Mouse (Mus musculus) MEL-GATA-1-ER (cell line): Measurements from ENCODE around the gene Olfr702.

ENCODE experiments used
- DNase-seq: peaks from one replicate; pipeline ENCODE4 v3.0.0-alpha.2; 2012; ENCODE audit warnings: low read depth; ENCODE audit errors: extremely low read depth

The Olfr702 gene

GRCm38 (mm10) chr7:106833793-106834192, at the start of gene Olfr702:
Gene Olfr702, minus strand, starts transcription at chr7:106833893.
- DNase-seq, result no peak

DNA sequence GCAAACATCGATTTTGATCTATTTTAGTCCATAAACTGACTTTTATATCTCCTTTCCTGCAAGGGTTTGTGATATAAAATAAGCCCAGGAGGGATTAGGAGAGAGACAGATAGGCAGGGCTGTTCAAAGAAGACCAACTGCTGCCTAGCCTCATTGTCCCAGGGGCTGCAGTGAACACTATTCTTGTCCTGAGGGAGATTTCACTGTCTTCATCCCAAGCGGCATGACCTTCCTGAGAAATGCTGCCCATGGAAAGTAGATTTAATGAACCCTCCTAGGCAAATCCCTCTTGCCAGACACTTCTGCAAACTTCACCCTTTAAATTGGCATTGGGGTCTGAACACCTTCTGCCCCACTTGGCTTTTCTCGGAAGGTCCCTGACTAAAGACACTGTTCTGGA, 43.1 kb upstream of the Olfr702 start, which contains the start of gene Olfr705:
TSS of gene Olfr705 (minus strand) at position 101 of the 400 bp plus-strand sequence.
- DNase-seq, result no peak

DNA sequence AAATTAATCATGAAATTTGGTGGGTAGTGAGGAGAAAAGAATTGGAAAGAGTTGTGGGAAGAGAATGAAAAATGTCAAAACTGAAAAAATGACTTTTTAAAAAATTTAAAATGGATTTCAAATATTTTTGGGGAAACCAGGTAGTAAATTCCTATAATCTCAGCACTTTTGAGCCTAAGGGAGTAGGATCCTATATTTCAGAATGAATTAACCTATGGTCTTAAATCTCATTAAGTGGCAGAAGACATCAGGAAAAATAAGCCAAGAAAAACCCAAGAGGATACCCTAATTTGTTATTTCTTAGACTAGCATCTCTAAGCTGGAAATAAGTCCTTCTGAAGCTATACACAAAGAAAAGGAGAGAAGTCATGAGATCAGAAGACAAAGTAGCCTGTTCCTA, 29.2 kb upstream of the Olfr702 start, which contains the start of gene Olfr704:
TSS of gene Olfr704 (plus strand) at position 301 of the 400 bp plus-strand sequence.
- DNase-seq, result no peak

DNA sequence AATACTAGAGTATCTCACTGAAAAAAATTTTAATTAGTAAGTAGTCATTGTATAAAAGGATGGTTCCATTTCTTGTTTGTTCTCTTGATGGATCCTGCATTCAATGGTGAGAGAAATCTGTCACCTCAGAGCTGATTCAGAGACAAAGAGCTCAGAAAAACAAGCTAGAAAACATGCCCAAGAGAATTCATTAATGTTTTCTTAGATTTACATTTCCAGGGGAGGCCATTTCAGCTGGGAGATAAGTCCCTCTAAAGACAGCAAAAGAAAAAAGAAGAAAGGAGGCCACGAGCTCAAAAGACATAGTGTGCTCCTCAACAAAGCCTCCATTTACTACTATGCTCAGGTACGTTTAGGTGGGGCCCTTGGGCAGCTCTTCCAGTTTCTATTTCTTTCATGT, 9.4 kb upstream of the Olfr702 start, which contains the start of gene Olfr703:
TSS of gene Olfr703 (plus strand) at position 301 of the 400 bp plus-strand sequence.
- DNase-seq, result no peak

GRCm38 (mm10) chr7:106818414-106818813, 15.3 kb downstream of the Olfr702 start:
- DNase-seq, result no peak

DNA sequence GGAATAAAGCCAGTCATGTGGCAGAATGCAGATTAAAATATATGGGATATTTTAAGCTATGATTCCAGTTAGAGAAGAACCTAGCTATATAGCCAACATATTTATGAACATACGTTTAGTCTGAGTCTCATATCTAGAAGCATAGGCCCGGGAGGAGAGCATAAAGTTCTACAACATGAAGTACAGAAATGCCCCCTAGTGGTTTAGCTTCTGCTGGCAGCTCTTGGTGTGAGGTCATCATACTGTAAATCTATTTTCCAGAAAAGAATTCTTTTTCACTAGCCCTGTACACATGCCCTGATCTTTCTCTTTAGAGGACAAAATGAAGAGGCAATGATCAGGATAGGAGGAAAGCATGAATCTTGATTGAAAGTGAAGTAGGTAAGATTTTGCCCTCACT, 17.9 kb downstream of the Olfr702 start:
- no peak for DNase-seq

GRCm38 (mm10) chr7:106813829-106814228, 19.9 kb downstream of the Olfr702 start, which contains the start of gene Olfr701:
Gene Olfr701, plus strand, starts transcription at chr7:106814129.
- no peak for DNase-seq

- DNase-seq, result no peak
These were observed 25.0 kb downstream of the Olfr702 start, which contains the start of gene Olfr700 for GRCm38 (mm10) chr7:106808734-106809133. Gene Olfr700, minus strand, starts transcription at chr7:106808834.

GRCm38 (mm10) chr7:106793098-106793497, 40.6 kb downstream of the Olfr702 start, which contains the start of gene Olfr699:
Gene Olfr699, minus strand, starts transcription at chr7:106793198.
- DNase-seq, result no peak

DNA sequence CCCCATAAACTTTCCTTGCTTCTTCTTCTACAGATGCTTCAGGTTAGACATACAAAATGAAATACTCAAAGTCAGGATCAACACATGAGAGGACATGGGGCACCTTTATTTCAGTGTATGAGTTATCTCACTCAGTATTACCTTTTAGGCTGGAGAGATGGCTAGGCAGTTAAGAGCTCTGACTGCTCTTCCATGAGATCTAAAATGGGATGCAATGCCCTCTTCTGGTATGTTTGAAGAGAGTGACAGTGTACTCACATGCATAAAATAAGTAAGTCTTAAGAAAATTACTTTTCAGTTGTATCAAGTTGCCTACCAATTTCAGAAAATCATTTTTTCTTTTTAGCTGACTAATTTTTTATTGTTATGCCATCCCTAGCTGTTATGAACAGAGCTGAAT, 45.4 kb downstream of the Olfr702 start:
- DNase-seq, result no peak
